Mouse (Mus musculus) kidney, adult 2 months (tissue): ENCODE data around the gene Arpc5.

Source experiments
- CTCF ChIP-seq: fragments of 200-500 bp; conservative IDR thresholded peaks from 2 replicates; pipeline ENCODE4 v1.5.1; 2011; ENCODE audit warnings: low read depth, mild to moderate bottlenecking, control low read depth, low read length, moderate library complexity, mixed read lengths; ENCODE audit not compliant: insufficient read depth, insufficient read length
- POLR2A ChIP-seq: fragments of 200-500 bp; IDR thresholded peaks from one replicate; pipeline ENCODE4 v1.6.1; 2011; ENCODE audit warnings: low read depth, low read length, control low read depth

- TF ChIP-seq CTCF (no peak), POLR2A (no peak)
These were observed 24.5 kb downstream of the Arpc5 start for GRCm38 (mm10) chr1:152790821-152791220.
